Mouse (Mus musculus) 3134 (cell line): ENCODE measurements around the gene Nme7.

ENCODE experiments used
- DNase-seq: peaks from one replicate; pipeline ENCODE4 v3.0.0-alpha.2; 2011; ENCODE audit warnings: low spot score; ENCODE audit not compliant: insufficient read length; ENCODE audit errors: extremely low read depth

The Nme7 gene

GRCm38 (mm10) chr1:164426227-164426626 is 122.3 kb downstream of the Nme7 start:
- DNase-seq, result no peak

- DNase-seq, result no peak
Observed at GRCm38 (mm10) chr1:164427777-164428176, 123.9 kb downstream of the Nme7 start.

- DNase-seq, result no peak
Observed at GRCm38 (mm10) chr1:164428644-164429043, 124.7 kb downstream of the Nme7 start.

GRCm38 (mm10) chr1:164432649-164433048 is 128.7 kb downstream of the Nme7 start:
- DNase-seq, result no peak

- no peak for DNase-seq
Observed at GRCm38 (mm10) chr1:164434049-164434448, 130.1 kb downstream of the Nme7 start.

- no peak for DNase-seq
Observed at GRCm38 (mm10) chr1:164436749-164437148, 132.8 kb downstream of the Nme7 start.

GRCm38 (mm10) chr1:164440230-164440629 is 136.3 kb downstream of the Nme7 start:
- DNase-seq, result no peak

GRCm38 (mm10) chr1:164440708-164441407 is 136.9 kb downstream of the Nme7 start:
- no peak for DNase-seq

- DNase-seq, result no peak
Observed at GRCm38 (mm10) chr1:164441408-164441974, 137.6 kb downstream of the Nme7 start.

GRCm38 (mm10) chr1:164445620-164446162 is 141.8 kb downstream of the Nme7 start:
- no peak for DNase-seq

GRCm38 (mm10) chr1:164446535-164446934 is 142.6 kb downstream of the Nme7 start:
- no peak for DNase-seq

- no peak for DNase-seq
Observed at GRCm38 (mm10) chr1:164447521-164447920, 143.6 kb downstream of the Nme7 start.

- no peak for DNase-seq
Observed at GRCm38 (mm10) chr1:164449626-164450025, 145.7 kb downstream of the Nme7 start.

GRCm38 (mm10) chr1:164450231-164450630 is 146.3 kb downstream of the Nme7 start:
- no peak for DNase-seq

GRCm38 (mm10) chr1:164450644-164451043 is 146.7 kb downstream of the Nme7 start:
- DNase-seq, result peak; percentile 19

GRCm38 (mm10) chr1:164451346-164451745 is 147.4 kb downstream of the Nme7 start:
- peak; percentile 74 for DNase-seq

GRCm38 (mm10) chr1:164452580-164452979 is 148.7 kb downstream of the Nme7 start:
- DNase-seq, result no peak

GRCm38 (mm10) chr1:164453146-164453545 is 149.2 kb downstream of the Nme7 start:
- DNase-seq, result no peak

- no peak for DNase-seq
Observed at GRCm38 (mm10) chr1:164453739-164454138, 149.8 kb downstream of the Nme7 start.

- DNase-seq, result no peak
Observed at GRCm38 (mm10) chr1:164454747-164455400, 151.0 kb downstream of the Nme7 start.

GRCm38 (mm10) chr1:164455614-164456013 is 151.7 kb downstream of the Nme7 start:
- DNase-seq, result no peak

- DNase-seq, result no peak
Observed at GRCm38 (mm10) chr1:164456065-164456464, 152.1 kb downstream of the Nme7 start.
